Mouse (Mus musculus) erythroblast, embryonic 14.5 days (primary cell): ENCODE data around the gene Frmd4b.

ENCODE experiments used
- GATA1 ChIP-seq: IDR thresholded peaks from 2 replicates; pipeline ENCODE4 v1.6.1; 2012; ENCODE audit warnings: low read length, inconsistent platforms, mixed read lengths
- TAL1 ChIP-seq: IDR thresholded peaks from 3 replicates; pipeline ENCODE4 v1.6.1; 2012; ENCODE audit warnings: low read length, inconsistent platforms, mixed read lengths

GRCm38 (mm10) chr6:97317956-97318355 lies 299.4 kb downstream of the Frmd4b start:
- TF ChIP-seq TAL1 (no peak), GATA1 (no peak)
